In genomic region chr7:137034986-137035385, GRCm38 (mm10) we compare ENCODE assay signal across 16 mouse cellular contexts.
DNase-seq lines count a peak whose midpoint lies in the region.
"Had no signal": no experiment of that assay in that cellular context is flagged by ENCODE, and none has a peak within 500 bp of the region (broad histone marks: within the 10 kb centered on the region; RNA-seq: fewer than 3 reads in every experiment).

No protein-coding gene starts in this region.

- intact Hi-C loops in heart, postnatal 36 days (cut with DNase I): no loop called here

- 92% methylated on average over 3 of the region's 3 CpGs for WGBS in heart, embryonic 10.5 days

- H3K4me3 ChIP-seq in heart, embryonic 10.5 days: no peak overlapping the region

- no peak overlapping the region for H3K27ac ChIP-seq in heart, embryonic 10.5 days

- no peaks in the 10 kb centered on the region; the same call in 1 of the 2 replicates for H3K36me3 ChIP-seq in heart, embryonic 10.5 days
- H3K36me3 ChIP-seq: G1E had no signal

- H3K4me1 ChIP-seq in heart, embryonic 10.5 days: peaks cover 5% of the 10 kb centered on the region; the same call in 1 of the 2 replicates

- peaks cover 7% of the 10 kb centered on the region; the same call in 1 of the 2 replicates for H3K27me3 ChIP-seq in heart, embryonic 10.5 days (ENCODE audit: insufficient read depth, poor library complexity, severe bottlenecking)
- H3K27me3 ChIP-seq: CH12.LX had no signal

- peaks cover 3% of the 10 kb centered on the region; the same call in 1 of the 2 replicates for H3K9me3 ChIP-seq in heart, embryonic 10.5 days

- DNase-seq in heart, adult 11 months: peak; percentile 61
- DNase-seq in heart, adult 8-10 months (ENCODE audit: low spot score): no peak
- peak; percentile 61 for DNase-seq in heart, embryonic 10.5 days (ENCODE audit: low spot score)
- no peak for DNase-seq in heart, postnatal 36 days
- DNase-seq: adrenal gland, adult 2 months; adrenal gland, adult 8-10 months; adrenal gland, postnatal 10 days; adrenal gland, postnatal 14 days; adrenal gland, postnatal 25 days; adrenal gland, postnatal 36 days; B cell, adult 2 months; cerebellum, adult 11 months; cerebellum, adult 11-12 months; cerebellum, adult 18-20 months had no signal

Comparison
In these comparisons a context has a peak if more than half of its experiments do, and no peak if none do; other contexts are left out.
1. DNase-seq: peak in heart, adult 11 months (single experiment) and heart, embryonic 10.5 days (single experiment); none in heart, adult 8-10 months (single experiment) and heart, postnatal 36 days (0 of 2).